Mouse (Mus musculus) hindbrain, embryonic 13.5 days (tissue): ENCODE data around the gene Rtn4rl1. TPM values are rescaled to one million over a fixed set of nuclear protein-coding genes. Genes with fewer than 3 reads are reported as not detected.

ENCODE experiments used
- ATAC-seq: fragments of 200-750 bp; cut with Nextera tagmentation; 2 replicates; pipeline ENCODE4 v1.8.0; 2017; ENCODE audit warnings: moderate TSS enrichment; ENCODE audit not compliant: low FRiP score
- H3K27ac ChIP-seq: fragments of 300-500 bp; sonication (generic); 2 replicates; pipeline ENCODE4 v1.5.1; 2015; ENCODE audit warnings: inconsistent platforms, mild to moderate bottlenecking, moderate library complexity
- H3K27me3 ChIP-seq: fragments of 300-500 bp; sonication (generic); 2 replicates; pipeline ENCODE4 v1.6.1; 2015; ENCODE audit warnings: mild to moderate bottlenecking, inconsistent platforms
- H3K36me3 ChIP-seq: fragments of 300-500 bp; sonication (generic); 2 replicates; pipeline ENCODE4 v1.6.1; 2015; ENCODE audit warnings: mild to moderate bottlenecking, inconsistent platforms
- H3K4me1 ChIP-seq: fragments of 300-500 bp; sonication (generic); replicated peaks from 2 replicates; pipeline ENCODE4 v1.6.1; 2015; ENCODE audit warnings: inconsistent platforms
- H3K4me2 ChIP-seq: fragments of 300-500 bp; sonication (generic); 2 replicates; pipeline ENCODE4 v1.6.1; 2015; ENCODE audit warnings: inconsistent platforms, mild to moderate bottlenecking, moderate library complexity
- H3K4me3 ChIP-seq: fragments of 300-500 bp; sonication (generic); 2 replicates; pipeline ENCODE4 v1.5.1; 2015; ENCODE audit warnings: mild to moderate bottlenecking, inconsistent platforms
- H3K9ac ChIP-seq: fragments of 300-500 bp; sonication (generic); 2 replicates; pipeline ENCODE4 v1.6.1; 2015; ENCODE audit warnings: mild to moderate bottlenecking, inconsistent platforms
- H3K9me3 ChIP-seq: fragments of 300-500 bp; sonication (generic); 2 replicates; pipeline ENCODE4 v1.6.1; 2016; ENCODE audit warnings: inconsistent platforms
- WGBS: fragments of 180-500 bp; shearing (Covaris S2); methylation state at CpG from one replicate; pipeline ENCODE4 v1.1.7; 2015; 5-methylcytosine and 5-hydroxymethylcytosine counted together
- polyA plus RNA-seq: library from polyadenylated mRNA; unstranded; fragments of >200 nt; fragmentation: Nextera tagmentation; extraction: Ambion mirVana; gene quantifications from 2 replicates; pipeline ENCODE4 v1.2.1, GENCODE M21; 2015

Gene Rtn4rl1
- polyA plus RNA-seq, 1 experiment from 2014 or later: 8.0 TPM

DNA sequence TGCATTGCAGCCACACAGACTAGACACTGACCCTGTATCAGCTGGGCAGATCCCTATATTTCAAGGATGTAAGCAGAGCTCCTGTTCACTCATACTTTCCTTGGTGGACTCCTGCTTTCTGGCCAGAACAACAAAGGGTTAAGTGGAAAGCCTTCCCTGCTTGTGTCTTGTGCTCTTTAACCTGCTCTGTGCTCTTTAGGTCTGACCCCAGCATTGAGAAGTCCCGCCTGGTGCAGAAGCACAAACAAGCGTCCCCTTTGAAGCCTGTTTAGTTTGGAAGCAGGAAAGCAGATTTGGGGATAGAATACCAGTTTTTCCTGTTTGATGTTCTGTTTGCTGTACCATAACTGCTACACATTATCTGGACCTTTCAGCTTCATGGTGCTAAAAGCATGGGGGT lies 35.7 kb upstream of the Rtn4rl1 start:
- Histone ChIP-seq H3K36me3 (peaks cover 54% of the 10 kb centered on the region), H3K4me2 (no peak overlapping the region), H3K27ac (no peak overlapping the region), H3K4me3 (no peak overlapping the region), H3K9ac (no peak overlapping the region), H3K27me3 (peaks cover 6% of the 10 kb centered on the region), H3K9me3 (no peaks in the 10 kb centered on the region), H3K4me1 (peaks cover 21% of the 10 kb centered on the region)
- 62% methylated on average over 2 of the region's 2 CpGs for WGBS
- no peak for ATAC-seq

GRCm38 (mm10) chr11:75158432-75158831 lies 35.2 kb upstream of the Rtn4rl1 start:
- Histone ChIP-seq H3K9me3 (no peaks in the 10 kb centered on the region), H3K4me1 (peaks cover 21% of the 10 kb centered on the region), H3K4me2 (no peak overlapping the region), H3K27me3 (peaks cover 11% of the 10 kb centered on the region), H3K4me3 (no peak overlapping the region), H3K27ac (no peak overlapping the region), H3K36me3 (peaks cover 54% of the 10 kb centered on the region), H3K9ac (no peak overlapping the region)
- 95% methylated on average over 14 of the region's 14 CpGs for WGBS
- ATAC-seq: no peak

- H3K4me1 ChIP-seq: peaks cover 21% of the 10 kb centered on the region
- peaks cover 23% of the 10 kb centered on the region for H3K27me3 ChIP-seq
- no peak overlapping the region for H3K4me2 ChIP-seq
- H3K27ac ChIP-seq: no peak overlapping the region
- no peak overlapping the region for H3K9ac ChIP-seq
- no peak for ATAC-seq
- H3K4me3 ChIP-seq: no peak overlapping the region
- H3K9me3 ChIP-seq: no peaks in the 10 kb centered on the region
- WGBS: 55% methylated on average over 2 of the region's 2 CpGs
- peaks cover 61% of the 10 kb centered on the region for H3K36me3 ChIP-seq
Observed at GRCm38 (mm10) chr11:75159564-75159963, 34.0 kb upstream of the Rtn4rl1 start.

DNA sequence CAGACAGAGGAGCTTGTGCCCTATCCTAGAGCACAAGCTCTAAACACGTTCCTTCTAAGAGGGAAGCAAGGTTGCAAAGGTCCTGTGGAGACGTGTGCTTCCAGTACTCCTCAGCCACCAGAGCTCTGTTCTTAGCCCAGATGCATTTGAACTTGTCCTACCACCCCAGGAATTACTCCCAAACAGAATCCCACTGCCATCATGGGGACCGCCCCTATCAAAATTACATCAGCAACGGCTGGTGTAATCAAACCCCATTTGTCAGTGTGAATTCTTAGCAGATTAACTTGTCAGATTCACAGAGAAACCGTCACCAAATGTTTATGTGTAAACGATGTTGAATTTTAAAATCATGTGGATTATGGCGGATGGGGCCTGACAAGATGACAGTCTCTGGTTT lies 32.6 kb upstream of the Rtn4rl1 start:
- H3K27ac ChIP-seq: no peak overlapping the region
- no peak overlapping the region for H3K4me3 ChIP-seq
- no peak overlapping the region for H3K9ac ChIP-seq
- WGBS: 89% methylated on average over 7 of the region's 7 CpGs
- H3K4me2 ChIP-seq: no peak overlapping the region
- H3K4me1 ChIP-seq: peaks cover 28% of the 10 kb centered on the region
- ATAC-seq: no peak
- H3K9me3 ChIP-seq: no peaks in the 10 kb centered on the region
- peaks cover 36% of the 10 kb centered on the region for H3K27me3 ChIP-seq
- peaks cover 59% of the 10 kb centered on the region for H3K36me3 ChIP-seq

DNA sequence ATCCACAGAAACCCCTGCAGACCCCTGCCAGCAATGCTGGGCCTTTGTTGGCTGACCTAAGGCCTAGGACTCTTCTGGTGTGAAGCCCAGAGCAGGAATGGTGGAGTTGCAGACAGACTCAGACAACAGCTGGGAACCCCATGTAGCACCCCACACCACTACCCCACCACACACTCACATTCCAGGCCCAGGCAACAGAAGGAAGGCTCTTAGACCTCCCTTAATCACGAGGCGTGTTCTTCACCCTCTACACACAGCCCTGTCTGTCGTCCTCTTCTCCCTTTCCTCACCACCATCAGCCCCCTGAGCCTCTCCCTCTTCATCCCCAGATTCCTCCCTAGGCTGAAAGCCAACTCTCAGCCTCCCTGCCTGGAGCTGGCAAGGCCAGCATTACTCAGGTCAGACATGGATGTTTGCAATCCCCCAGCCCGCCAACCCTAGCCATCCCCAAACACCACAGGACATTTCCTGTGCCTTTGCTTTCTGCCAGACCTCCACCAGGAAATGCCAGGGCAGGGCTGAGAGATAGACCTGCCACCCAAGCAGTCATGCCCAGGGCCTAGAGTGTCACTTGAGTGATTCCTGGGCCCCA lies 32.1 kb upstream of the Rtn4rl1 start:
- Histone ChIP-seq H3K27ac (no peak overlapping the region), H3K36me3 (peaks cover 56% of the 10 kb centered on the region), H3K4me1 (peaks cover 28% of the 10 kb centered on the region), H3K4me3 (no peak overlapping the region), H3K9me3 (no peaks in the 10 kb centered on the region), H3K4me2 (no peak overlapping the region), H3K27me3 (peaks cover 42% of the 10 kb centered on the region), H3K9ac (no peak overlapping the region)
- whole genome bisulfite sequencing: 70% methylated on average over 4 of the region's 4 CpGs
- no peak for ATAC-seq

- Histone ChIP-seq H3K4me3 (no peak overlapping the region), H3K4me2 (no peak overlapping the region), H3K9me3 (no peaks in the 10 kb centered on the region), H3K9ac (no peak overlapping the region), H3K27ac (no peak overlapping the region), H3K36me3 (peaks cover 56% of the 10 kb centered on the region), H3K27me3 (peaks cover 53% of the 10 kb centered on the region), H3K4me1 (peaks cover 29% of the 10 kb centered on the region)
- ATAC-seq: no peak
- WGBS: 91% methylated on average over 12 of the region's 12 CpGs
Observed at GRCm38 (mm10) chr11:75162591-75163080, 30.9 kb upstream of the Rtn4rl1 start.

DNA sequence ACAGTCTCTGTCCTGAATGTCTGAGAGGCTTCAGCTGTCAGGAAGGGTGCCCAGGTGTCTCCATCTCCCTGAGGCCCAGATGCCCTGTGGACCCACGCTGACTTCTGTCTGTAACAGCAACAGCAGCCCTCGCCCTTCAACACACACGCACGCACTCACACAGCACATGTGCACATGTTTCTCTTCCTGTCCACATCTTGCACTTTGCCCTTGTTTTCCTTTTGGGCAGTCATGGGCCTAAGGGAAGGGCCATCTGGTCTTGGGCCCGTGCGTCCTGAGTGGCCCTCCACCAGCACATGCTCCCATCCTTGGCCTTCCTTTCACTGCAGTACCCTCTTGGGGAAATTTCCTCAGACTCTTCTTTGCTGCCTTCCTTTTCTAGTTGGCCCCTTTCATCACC lies 30.2 kb upstream of the Rtn4rl1 start:
- Histone ChIP-seq H3K9ac (no peak overlapping the region), H3K4me3 (no peak overlapping the region), H3K27ac (no peak overlapping the region), H3K27me3 (peaks cover 61% of the 10 kb centered on the region), H3K9me3 (no peaks in the 10 kb centered on the region), H3K4me1 (peaks cover 37% of the 10 kb centered on the region), H3K36me3 (peaks cover 56% of the 10 kb centered on the region), H3K4me2 (no peak overlapping the region)
- 94% methylated on average over 6 of the region's 6 CpGs for WGBS
- no peak for ATAC-seq

GRCm38 (mm10) chr11:75164051-75164450 lies 29.5 kb upstream of the Rtn4rl1 start:
- no peak overlapping the region for H3K4me3 ChIP-seq
- H3K4me1 ChIP-seq: peaks cover 44% of the 10 kb centered on the region
- H3K27me3 ChIP-seq: peaks cover 67% of the 10 kb centered on the region
- peaks cover 50% of the 10 kb centered on the region for H3K36me3 ChIP-seq
- no peak for ATAC-seq
- H3K27ac ChIP-seq: no peak overlapping the region
- no peak overlapping the region for H3K4me2 ChIP-seq
- 63% methylated on average over 2 of the region's 2 CpGs for WGBS
- H3K9me3 ChIP-seq: no peaks in the 10 kb centered on the region
- H3K9ac ChIP-seq: no peak overlapping the region

DNA sequence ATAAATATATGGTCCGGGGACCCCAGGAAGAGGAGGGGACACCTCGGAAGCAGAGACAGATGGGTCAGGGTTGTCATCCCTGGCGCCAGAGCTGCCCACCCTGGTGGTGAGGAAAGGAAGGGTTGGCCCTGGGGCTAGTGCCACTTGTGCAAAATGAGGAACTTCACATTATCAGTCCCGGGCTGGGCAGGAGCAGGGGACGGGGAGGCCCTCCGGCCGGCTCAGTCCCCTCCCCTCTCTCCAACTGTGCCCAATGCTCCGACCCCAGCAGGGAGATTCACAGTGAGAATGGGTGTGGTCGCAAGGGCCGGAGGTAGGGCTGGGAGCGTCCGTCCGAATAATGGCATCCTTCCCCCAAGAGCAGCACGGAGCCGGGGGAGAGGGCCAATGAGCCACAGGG lies 28.8 kb upstream of the Rtn4rl1 start:
- H3K9ac ChIP-seq: no peak overlapping the region
- H3K4me3 ChIP-seq: peak overlapping the region; percentile 48; the same call in 1 of the 2 replicates
- peak overlapping the region; percentile 83; the same call in 1 of the 2 replicates for H3K4me2 ChIP-seq
- whole genome bisulfite sequencing: 14% methylated on average over 15 of the region's 15 CpGs
- H3K4me1 ChIP-seq: peaks cover 51% of the 10 kb centered on the region
- H3K27ac ChIP-seq: no peak overlapping the region
- H3K36me3 ChIP-seq: peaks cover 44% of the 10 kb centered on the region
- no peak for ATAC-seq
- no peaks in the 10 kb centered on the region for H3K9me3 ChIP-seq
- H3K27me3 ChIP-seq: peaks cover 74% of the 10 kb centered on the region

- Histone ChIP-seq H3K9me3 (no peaks in the 10 kb centered on the region), H3K27ac (no peak overlapping the region), H3K4me1 (peaks cover 59% of the 10 kb centered on the region), H3K4me2 (peak overlapping the region; percentile 83), H3K4me3 (peak overlapping the region; percentile 48), H3K36me3 (peaks cover 35% of the 10 kb centered on the region), H3K9ac (peak overlapping the region; percentile 69; the same call in 1 of the 2 replicates), H3K27me3 (peaks cover 76% of the 10 kb centered on the region)
- 4% methylated on average over 54 of the region's 54 CpGs for WGBS
- no peak for ATAC-seq
Observed at GRCm38 (mm10) chr11:75165441-75166192, 28.0 kb upstream of the Rtn4rl1 start.

DNA sequence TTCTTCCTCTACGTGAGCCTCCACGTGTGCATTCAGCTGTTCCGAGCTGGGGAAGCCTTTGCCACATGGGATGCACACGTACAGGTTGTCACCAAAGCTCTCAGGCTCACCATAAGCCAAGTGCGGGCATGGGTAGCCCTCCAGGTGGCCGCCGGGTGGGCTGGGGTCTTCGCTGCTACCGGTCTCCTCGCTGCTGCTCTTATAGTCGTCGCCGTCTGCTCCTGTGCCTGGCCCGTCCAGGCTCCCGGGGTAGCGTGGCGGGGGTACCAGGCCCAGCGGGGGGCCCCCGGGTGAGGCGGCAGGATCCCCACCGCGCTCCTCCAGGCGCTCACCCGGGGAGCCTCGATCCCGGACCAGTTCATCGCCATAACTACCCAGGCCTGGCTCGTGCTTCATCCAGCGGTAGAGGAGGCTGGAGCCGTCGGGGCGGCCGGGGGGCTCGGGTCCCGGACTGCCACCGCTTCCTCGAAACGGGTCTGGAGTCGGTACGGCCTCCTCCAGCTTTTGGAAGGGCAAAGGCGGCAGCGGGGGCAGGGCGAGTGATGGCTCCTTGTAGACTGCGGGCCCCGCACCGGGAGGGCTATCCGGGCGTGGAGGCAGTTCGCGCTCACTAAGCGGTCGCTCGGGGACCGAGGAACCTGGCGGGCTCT lies 27.3 kb upstream of the Rtn4rl1 start:
- Histone ChIP-seq H3K36me3 (peaks cover 28% of the 10 kb centered on the region), H3K4me1 (peaks cover 64% of the 10 kb centered on the region), H3K27ac (no peak overlapping the region), H3K27me3 (peaks cover 81% of the 10 kb centered on the region), H3K9me3 (no peaks in the 10 kb centered on the region), H3K4me3 (peak overlapping the region; percentile 48), H3K4me2 (peak overlapping the region; percentile 83), H3K9ac (peak overlapping the region; percentile 69)
- no peak for ATAC-seq
- WGBS: 4% methylated on average over 55 of the region's 55 CpGs

DNA sequence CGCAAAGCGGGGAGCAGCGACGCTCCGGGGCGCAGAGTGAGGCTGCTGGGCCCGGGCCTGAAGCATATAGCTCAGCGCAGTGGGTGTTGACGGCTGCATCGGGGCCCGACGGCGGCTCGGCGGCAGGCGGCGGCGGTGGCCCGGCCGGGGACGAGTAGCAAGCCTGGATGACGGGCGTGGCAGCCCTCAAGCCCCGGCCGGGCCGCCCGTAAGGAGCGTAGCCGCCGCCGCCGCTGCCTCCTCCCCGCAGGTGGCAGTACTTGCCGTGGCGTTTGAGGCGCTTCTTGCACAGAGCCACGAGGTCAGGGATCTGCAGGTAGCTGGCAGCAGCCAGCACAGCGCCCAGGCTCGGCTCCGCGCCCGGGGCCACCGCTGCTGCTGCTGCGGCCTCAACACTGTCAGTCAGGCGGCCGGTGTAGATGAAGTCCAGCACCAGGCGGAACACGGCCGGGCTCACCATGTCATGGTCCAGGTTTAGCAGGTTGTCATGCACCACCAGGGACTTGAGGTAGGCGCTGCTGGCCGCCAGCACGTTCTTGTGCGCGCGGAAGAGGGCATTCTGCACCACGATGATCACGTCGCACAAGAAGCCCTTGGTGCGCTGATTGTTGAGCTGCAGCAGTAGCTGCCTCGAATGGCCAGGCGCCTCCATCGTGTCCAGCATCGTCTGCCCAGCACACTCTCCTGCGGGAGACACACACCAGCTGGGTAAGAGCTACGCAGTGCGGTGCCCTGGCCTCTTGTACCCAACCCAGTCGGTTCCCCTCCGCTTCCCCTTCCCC lies 26.5 kb upstream of the Rtn4rl1 start:
- Histone ChIP-seq H3K4me1 (peaks cover 68% of the 10 kb centered on the region), H3K36me3 (peaks cover 21% of the 10 kb centered on the region), H3K27me3 (peaks cover 89% of the 10 kb centered on the region), H3K9me3 (no peaks in the 10 kb centered on the region), H3K27ac (peak overlapping the region; percentile 13; the same call in 1 of the 2 replicates), H3K4me3 (peak overlapping the region; percentile 48), H3K4me2 (peak overlapping the region; percentile 83), H3K9ac (peak overlapping the region; percentile 69)
- WGBS: 2% methylated on average over 68 of the region's 68 CpGs
- no peak for ATAC-seq
